Mouse (Mus musculus) brain, embryonic 14.5 days (tissue): ENCODE data around the gene Inmt.

Source experiments
- CTCF ChIP-seq: fragments of 200-500 bp; IDR thresholded peaks from 2 replicates; pipeline ENCODE4 v1.5.1; 2012; ENCODE audit warnings: inconsistent platforms, mild to moderate bottlenecking, moderate library complexity, borderline replicate concordance; ENCODE audit not compliant: insufficient read depth, insufficient read length; ENCODE audit errors: extremely low read depth
- POLR2A ChIP-seq: fragments of 200-500 bp; IDR thresholded peaks from 2 replicates; pipeline ENCODE4 v1.6.1; 2012; ENCODE audit warnings: mild to moderate bottlenecking, inconsistent platforms, borderline replicate concordance; ENCODE audit not compliant: poor library complexity, insufficient read depth, insufficient read length, severe bottlenecking; ENCODE audit errors: extremely low read depth

DNA sequence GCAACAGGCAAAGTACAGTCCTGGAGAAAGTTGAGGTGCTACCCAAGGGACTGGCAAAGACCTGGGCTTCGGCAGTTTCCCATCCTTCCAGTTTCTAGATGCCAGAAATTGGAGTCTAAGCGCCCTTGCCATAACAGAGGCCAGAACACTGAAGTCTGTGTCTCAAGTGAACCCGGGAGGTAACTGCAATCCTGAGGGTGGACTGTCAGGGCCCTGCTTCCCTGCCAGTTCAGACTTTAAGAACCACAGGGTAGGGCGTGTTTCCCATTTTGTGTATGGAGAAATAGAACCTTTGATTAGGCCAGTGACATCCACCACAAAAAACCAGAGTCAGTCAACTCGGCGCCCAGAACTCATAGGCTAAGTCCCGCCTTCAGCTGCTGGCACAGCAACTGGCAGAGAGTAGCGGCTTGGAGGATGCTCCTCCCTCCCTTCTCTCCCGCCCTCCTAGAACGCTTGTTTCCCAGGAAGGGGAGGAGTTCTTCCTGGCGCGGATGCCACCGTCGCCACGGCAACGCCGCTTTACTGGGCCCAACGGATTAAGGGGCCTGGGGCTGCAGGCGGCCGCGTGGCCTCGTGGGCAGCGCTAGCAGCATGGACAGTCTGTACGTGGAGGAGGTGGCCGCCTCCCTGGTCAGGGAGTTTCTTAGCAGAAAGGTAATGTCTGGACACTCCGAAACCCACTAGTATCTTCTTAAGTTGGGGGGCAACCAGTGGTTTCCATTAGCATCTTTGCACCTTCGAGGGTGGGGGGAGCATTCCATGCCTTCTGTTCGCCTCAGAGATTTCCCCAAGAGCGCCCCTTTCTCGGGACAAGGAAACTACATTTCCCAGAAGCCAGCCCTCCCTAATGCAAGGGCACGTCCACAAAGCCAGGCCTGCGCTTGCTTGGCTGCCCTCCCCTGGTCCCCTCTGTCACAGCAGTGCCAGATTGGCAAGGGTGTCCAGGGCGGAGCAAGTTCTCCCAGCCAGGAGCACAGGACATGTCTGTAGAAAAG, 28.4 kb upstream of the Inmt start, which contains the start of gene Mindy4:
- TF ChIP-seq POLR2A (peak; percentile 46; the same call in 1 of the 2 replicates), CTCF (no peak)
